Mouse (Mus musculus) layer of hippocampus, adult 2 months (tissue): Measurements from ENCODE around the gene Zfp69. TPM values are rescaled to one million over a fixed set of nuclear protein-coding genes. Genes with fewer than 3 reads are reported as not detected.

Experiments used
- DNase-seq, 2 experiments: peaks; one replicate each; pipeline ENCODE4 v3.0.0; 2022; ENCODE audit warnings: low spot score in 2 of 2
- H3K27ac ChIP-seq: fragments of 200-600 bp; 2 replicates; pipeline ENCODE4 v1.8.1; 2022
- H3K4me3 ChIP-seq: fragments of 200-600 bp; 2 replicates; pipeline ENCODE4 v1.8.1; 2022; ENCODE audit warnings: mild to moderate bottlenecking
- CTCF ChIP-seq: fragments of 200-600 bp; conservative IDR thresholded peaks from 2 replicates; pipeline ENCODE4 v1.8.1; 2022; ENCODE audit warnings: antibody characterized with exemption, mild to moderate bottlenecking, moderate library complexity
- microRNA-seq, 2 experiments: library from miRNA; unstranded; fragments of <30 nt; microRNA quantifications; one replicate each; pipeline ENCODE4 v1.2.0; 2021
- total RNA-seq, 2 experiments: library from RNA; stranded (reverse); gene quantifications; 2 replicates each; pipeline ENCODE4 v1.2.3; 2021

Gene Zfp69
- total RNA-seq, 2 experiments from 2014 or later: 1.5 to 1.7 TPM

GRCm38 (mm10) chr4:120890754-120891440, 60.6 kb downstream of the Zfp69 start:
- Histone ChIP-seq H3K27ac (no peak overlapping the region), H3K4me3 (no peak overlapping the region)
- DNase-seq: no peak
- no peak for TF ChIP-seq CTCF

GRCm38 (mm10) chr4:120888884-120889283, 62.6 kb downstream of the Zfp69 start:
- no peak for DNase-seq
- H3K4me3 ChIP-seq: no peak overlapping the region
- no peak overlapping the region for H3K27ac ChIP-seq
- no peak for TF ChIP-seq CTCF

- Histone ChIP-seq H3K4me3 (no peak overlapping the region), H3K27ac (no peak overlapping the region)
- peak; percentile 84 for TF ChIP-seq CTCF
- DNase-seq: peak in 1 of 2 experiments; percentile 72
Measured at GRCm38 (mm10) chr4:120887381-120888112, 64.0 kb downstream of the Zfp69 start.

- H3K27ac ChIP-seq: no peak overlapping the region
- TF ChIP-seq CTCF: no peak
- DNase-seq: no peak
Measured at GRCm38 (mm10) chr4:120886811-120887210, 64.7 kb downstream of the Zfp69 start.

GRCm38 (mm10) chr4:120886131-120886530, 65.4 kb downstream of the Zfp69 start:
- DNase-seq: no peak
- Histone ChIP-seq H3K4me3 (no peak overlapping the region), H3K27ac (no peak overlapping the region)
- TF ChIP-seq CTCF: no peak

More at GRCm38 (mm10) chr4:120886811-120887210, 64.7 kb downstream of the Zfp69 start:
- H3K4me3 ChIP-seq: no peak overlapping the region

- no peak overlapping the region for H3K4me3 ChIP-seq
- DNase-seq: no peak
- TF ChIP-seq CTCF: no peak
- H3K27ac ChIP-seq: no peak overlapping the region
Measured at GRCm38 (mm10) chr4:120885208-120886120, 66.0 kb downstream of the Zfp69 start.

GRCm38 (mm10) chr4:120882002-120882625, 69.4 kb downstream of the Zfp69 start:
- Histone ChIP-seq H3K27ac (no peak overlapping the region), H3K4me3 (no peak overlapping the region)
- DNase-seq: peak; percentile 48 to 70

GRCm38 (mm10) chr4:120880731-120881432, 70.6 kb downstream of the Zfp69 start:
- Histone ChIP-seq H3K4me3 (no peak overlapping the region), H3K27ac (no peak overlapping the region)
- no peak for DNase-seq
- TF ChIP-seq CTCF: no peak

More at GRCm38 (mm10) chr4:120882002-120882625, 69.4 kb downstream of the Zfp69 start:
- TF ChIP-seq CTCF: no peak

Small RNA genes within 50 kb of the gene (microRNA-seq; reads per million reads assigned to microRNA genes)
- gene Mir7015: 0 to 2.6 reads per million in 2 experiments

Other genes starting within 250 kb of the Zfp69 start
- gene Kcnq4, start 203.1 kb downstream of the Zfp69 start, total RNA-seq: 1 to 10 TPM; 4.2 to 4.3 TPM
- gene Nfyc, start 120.1 kb downstream of the Zfp69 start, total RNA-seq: 10 to 100 TPM; 46.4 to 47.1 TPM
- gene Rims3, start 96.9 kb downstream of the Zfp69 start, total RNA-seq: 10 to 100 TPM; 25.9 to 30.0 TPM
- gene Exo5, start 26.7 kb downstream of the Zfp69 start, total RNA-seq: 10 to 100 TPM in 1 of 2 experiments, 1 to 10 TPM in 1; 9.4 to 12.6 TPM
- 100 to 1,000 TPM; 152 to 166 TPM for gene Smap2, start 65.5 kb upstream of the Zfp69 start, total RNA-seq
- 1 to 10 TPM; 2.8 to 5.0 TPM for gene Col9a2, start 87.7 kb upstream of the Zfp69 start, total RNA-seq
- 10 to 100 TPM; 22.3 to 23.0 TPM for gene Zmpste24, start 146.5 kb upstream of the Zfp69 start, total RNA-seq
- not detected for gene Tmco2, start 157.5 kb upstream of the Zfp69 start, total RNA-seq